Mouse (Mus musculus) stomach, postnatal 0 days (tissue): Measurements from ENCODE around the gene Vsig2.

Source experiments
- CTCF ChIP-seq: IDR thresholded peaks from 2 replicates; pipeline ENCODE4 v1.5.1; 2016; ENCODE audit warnings: antibody characterized with exemption, low read depth, mild to moderate bottlenecking, moderate library complexity
- EP300 ChIP-seq: optimal IDR thresholded peaks from 2 replicates; pipeline ENCODE3; 2016; ENCODE audit warnings: antibody characterized with exemption

DNA sequence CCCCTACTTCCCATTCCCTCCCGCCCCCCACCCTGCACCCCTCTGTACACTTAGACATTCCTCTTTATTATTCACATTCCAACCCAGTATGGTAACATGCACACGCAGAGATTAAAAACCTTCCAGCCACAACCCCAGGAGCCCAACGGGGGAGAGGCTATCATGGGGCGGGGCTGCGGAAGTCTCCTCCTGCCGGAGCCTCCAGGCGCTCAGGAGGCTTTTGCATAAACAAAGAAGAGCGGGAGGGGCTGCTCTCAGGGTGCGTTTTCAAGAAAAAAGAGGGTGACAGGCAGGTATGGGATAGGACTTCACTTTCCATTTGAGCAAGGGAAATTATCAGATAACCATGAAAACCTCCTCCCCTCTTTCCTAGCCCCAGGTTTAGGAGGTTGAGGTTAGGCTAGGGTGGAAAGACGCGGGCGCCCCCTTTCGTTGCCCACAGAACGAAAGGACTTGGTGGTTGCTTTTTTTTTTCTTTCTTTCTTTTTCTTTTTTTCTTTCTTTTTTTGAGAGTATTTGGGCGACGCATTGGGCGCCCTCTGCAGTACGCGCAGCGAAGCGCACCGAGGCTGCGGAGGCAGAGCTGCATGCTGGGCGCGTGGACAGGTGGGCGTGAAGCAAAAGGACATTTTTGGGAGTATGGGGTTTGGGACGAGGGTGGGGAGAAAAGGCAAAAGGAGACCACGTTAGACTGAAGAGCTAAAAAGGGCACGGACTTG, 5.6 kb downstream of the Vsig2 start:
- TF ChIP-seq CTCF (peak; percentile 82), EP300 (no peak)
